Mouse (Mus musculus): ENCODE results near the gene Unc5c. TPM values are rescaled to one million over a fixed set of nuclear protein-coding genes. Genes with fewer than 3 reads are reported as not detected.

Gene Unc5c
- polyA plus RNA-seq, 1 experiment: not detected

GRCm38 (mm10) chr3:141724499-141724898, 259.5 kb downstream of the Unc5c start:
- no peak for TF ChIP-seq POLR2A (IDR thresholded peaks at IDR 0.05; ENCODE audit: borderline replicate concordance, low read depth, low read length)
- TF ChIP-seq CTCF (IDR thresholded peaks at IDR 0.05; ENCODE audit: low read depth, low read length): no peak
- H3K4me3 ChIP-seq (ENCODE audit: insufficient read depth, low read length): no peak overlapping the region
- no peaks in the 10 kb centered on the region for H3K4me1 ChIP-seq (ENCODE audit: control insufficient read depth, insufficient read depth, low read length)
- H3K27ac ChIP-seq (ENCODE audit: insufficient read depth, low read depth, low read length): no peak overlapping the region

- TF ChIP-seq POLR2A (IDR thresholded peaks at IDR 0.05; ENCODE audit: borderline replicate concordance, low read depth, low read length) (no peak), CTCF (IDR thresholded peaks at IDR 0.05; ENCODE audit: low read depth, low read length) (no peak)
- no peaks in the 10 kb centered on the region for H3K4me1 ChIP-seq (ENCODE audit: control insufficient read depth, insufficient read depth, low read length)
- H3K27ac ChIP-seq (ENCODE audit: insufficient read depth, low read depth, low read length): no peak overlapping the region
- no peak overlapping the region for H3K4me3 ChIP-seq (ENCODE audit: insufficient read depth, low read length)
Observed at GRCm38 (mm10) chr3:141725432-141725831, 260.4 kb downstream of the Unc5c start.

- no peak overlapping the region for H3K27ac ChIP-seq (ENCODE audit: insufficient read depth, low read depth, low read length)
- H3K4me3 ChIP-seq (ENCODE audit: insufficient read depth, low read length): no peak overlapping the region
- no peak for TF ChIP-seq CTCF (IDR thresholded peaks at IDR 0.05; ENCODE audit: low read depth, low read length)
- no peak for TF ChIP-seq POLR2A (IDR thresholded peaks at IDR 0.05; ENCODE audit: borderline replicate concordance, low read depth, low read length)
- H3K4me1 ChIP-seq (ENCODE audit: control insufficient read depth, insufficient read depth, low read length): no peaks in the 10 kb centered on the region
Observed at GRCm38 (mm10) chr3:141733844-141734243, 268.8 kb downstream of the Unc5c start.

DNA sequence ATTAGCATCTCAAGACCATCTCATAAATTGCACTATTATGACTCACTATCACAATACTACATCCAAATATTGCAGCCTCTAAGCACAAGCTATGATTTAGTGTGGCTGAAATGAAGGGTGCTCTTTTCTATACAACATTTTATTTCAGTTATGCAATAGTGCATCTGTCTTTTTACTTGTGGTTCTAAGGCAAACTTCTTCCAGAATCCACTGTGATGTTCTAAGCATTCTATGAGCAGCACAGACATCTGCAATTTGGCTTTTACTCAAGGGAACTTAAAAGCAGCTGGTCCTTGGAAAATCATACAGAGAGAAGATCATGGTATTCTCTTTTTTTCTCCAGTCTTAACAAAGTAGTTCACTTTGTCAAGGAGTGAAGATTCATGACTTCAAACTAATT, 270.3 kb downstream of the Unc5c start:
- no peak for TF ChIP-seq CTCF (IDR thresholded peaks at IDR 0.05; ENCODE audit: low read depth, low read length)
- TF ChIP-seq POLR2A (IDR thresholded peaks at IDR 0.05; ENCODE audit: borderline replicate concordance, low read depth, low read length): no peak
- Histone ChIP-seq H3K4me1 (ENCODE audit: control insufficient read depth, insufficient read depth, low read length) (no peaks in the 10 kb centered on the region), H3K4me3 (ENCODE audit: insufficient read depth, low read length) (no peak overlapping the region), H3K27ac (ENCODE audit: insufficient read depth, low read depth, low read length) (no peak overlapping the region)

- no peak overlapping the region for H3K27ac ChIP-seq (ENCODE audit: insufficient read depth, low read depth, low read length)
- TF ChIP-seq CTCF (IDR thresholded peaks at IDR 0.05; ENCODE audit: low read depth, low read length): no peak
- no peak for TF ChIP-seq POLR2A (IDR thresholded peaks at IDR 0.05; ENCODE audit: borderline replicate concordance, low read depth, low read length)
- H3K4me1 ChIP-seq (ENCODE audit: control insufficient read depth, insufficient read depth, low read length): no peaks in the 10 kb centered on the region
- H3K4me3 ChIP-seq (ENCODE audit: insufficient read depth, low read length): no peak overlapping the region
Observed at GRCm38 (mm10) chr3:141745322-141745721, 280.3 kb downstream of the Unc5c start.

DNA sequence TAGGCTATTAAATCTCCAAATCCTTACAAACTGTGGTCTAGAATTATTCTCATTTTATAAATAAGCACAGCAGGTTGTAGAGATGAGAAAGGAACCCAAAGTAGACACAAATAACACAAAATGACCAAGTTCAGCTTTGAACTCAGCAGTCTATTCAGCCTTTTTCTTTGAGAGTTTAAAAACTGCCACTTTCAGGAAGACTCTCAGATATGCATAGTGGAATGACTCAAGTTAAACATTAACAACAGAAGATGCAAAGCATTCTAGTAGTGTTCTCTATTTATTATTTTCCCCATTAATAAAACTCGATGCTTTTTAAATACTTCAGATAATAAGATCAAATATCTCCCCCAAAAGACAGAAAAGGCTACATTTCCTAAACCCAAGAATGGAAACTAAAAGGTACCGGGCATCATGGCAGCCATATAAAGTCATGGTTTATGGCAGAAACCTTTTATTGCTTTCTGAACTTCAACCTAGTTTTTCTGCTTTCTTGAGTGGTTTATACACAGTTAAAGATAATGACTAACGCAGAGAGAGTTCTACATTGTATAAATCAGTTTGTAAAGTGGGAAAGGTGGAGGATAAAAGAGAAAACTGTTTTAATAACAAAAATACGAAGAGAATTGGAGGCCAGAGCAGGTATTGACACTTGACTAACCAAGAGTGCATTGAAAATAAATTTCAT, 283.8 kb downstream of the Unc5c start:
- H3K4me3 ChIP-seq (ENCODE audit: insufficient read depth, low read length): no peak overlapping the region
- H3K4me1 ChIP-seq (ENCODE audit: control insufficient read depth, insufficient read depth, low read length): no peaks in the 10 kb centered on the region
- TF ChIP-seq CTCF (IDR thresholded peaks at IDR 0.05; ENCODE audit: low read depth, low read length) (no peak), POLR2A (IDR thresholded peaks at IDR 0.05; ENCODE audit: borderline replicate concordance, low read depth, low read length) (no peak)
- no peak overlapping the region for H3K27ac ChIP-seq (ENCODE audit: insufficient read depth, low read depth, low read length)

GRCm38 (mm10) chr3:141752172-141752571, 287.2 kb downstream of the Unc5c start:
- no peak overlapping the region for H3K27ac ChIP-seq (ENCODE audit: insufficient read depth, low read depth, low read length)
- TF ChIP-seq CTCF (IDR thresholded peaks at IDR 0.05; ENCODE audit: low read depth, low read length): no peak
- no peaks in the 10 kb centered on the region for H3K4me1 ChIP-seq (ENCODE audit: control insufficient read depth, insufficient read depth, low read length)
- H3K4me3 ChIP-seq (ENCODE audit: insufficient read depth, low read length): no peak overlapping the region

DNA sequence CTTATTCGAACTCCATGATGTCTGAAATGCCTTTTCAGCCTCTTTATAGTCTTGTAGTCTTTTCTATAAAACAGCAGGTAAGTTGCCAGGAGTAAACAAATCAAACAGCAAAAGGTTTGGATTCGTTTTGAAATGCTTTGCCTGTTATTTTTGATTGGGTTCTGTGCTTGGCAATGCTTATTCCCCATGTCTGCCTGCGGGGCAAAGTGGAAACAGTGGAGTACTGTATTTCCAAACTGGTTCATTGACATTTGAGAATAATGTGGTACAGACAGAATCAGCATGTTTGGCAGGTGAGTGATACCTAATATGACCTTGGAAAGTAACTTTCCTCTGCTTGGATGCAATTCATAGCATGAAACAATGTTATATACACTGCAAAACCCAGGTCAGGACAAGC, 292.2 kb downstream of the Unc5c start:
- Histone ChIP-seq H3K4me3 (ENCODE audit: insufficient read depth, low read length) (no peak overlapping the region), H3K27ac (ENCODE audit: insufficient read depth, low read depth, low read length) (no peak overlapping the region), H3K4me1 (ENCODE audit: control insufficient read depth, insufficient read depth, low read length) (no peaks in the 10 kb centered on the region)
- no peak for TF ChIP-seq CTCF (IDR thresholded peaks at IDR 0.05; ENCODE audit: low read depth, low read length)
- no peak for TF ChIP-seq POLR2A (IDR thresholded peaks at IDR 0.05; ENCODE audit: borderline replicate concordance, low read depth, low read length)

DNA sequence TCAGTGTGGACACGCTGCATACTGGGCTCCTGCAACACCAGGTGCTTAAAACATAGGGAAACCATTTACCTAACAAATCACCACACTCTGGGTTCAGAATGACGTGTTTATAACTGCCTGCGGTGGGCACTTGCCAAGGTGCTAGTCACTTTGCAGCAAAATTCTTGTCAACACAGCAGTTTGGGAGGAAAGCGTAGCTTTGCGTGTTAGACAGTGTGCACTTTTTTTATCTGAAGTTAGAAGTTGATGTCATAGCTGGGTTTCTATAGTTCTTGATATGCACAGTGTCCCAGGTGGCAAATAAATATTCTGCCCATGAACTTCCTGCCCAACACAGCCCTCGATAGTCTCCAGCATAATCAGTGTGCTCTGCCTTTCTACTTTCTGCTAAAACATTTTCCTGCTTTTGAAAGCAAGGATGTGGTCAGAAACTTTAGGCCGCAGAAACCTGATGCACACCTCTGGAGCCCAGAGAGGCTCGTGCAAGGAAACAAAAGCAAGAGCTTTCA, 313.4 kb downstream of the Unc5c start:
- TF ChIP-seq POLR2A (IDR thresholded peaks at IDR 0.05; ENCODE audit: borderline replicate concordance, low read depth, low read length): no peak
- TF ChIP-seq CTCF (IDR thresholded peaks at IDR 0.05; ENCODE audit: low read depth, low read length): no peak
- no peak overlapping the region for H3K27ac ChIP-seq (ENCODE audit: insufficient read depth, low read depth, low read length)
- no peaks in the 10 kb centered on the region for H3K4me1 ChIP-seq (ENCODE audit: control insufficient read depth, insufficient read depth, low read length)
- no peak overlapping the region for H3K4me3 ChIP-seq (ENCODE audit: insufficient read depth, low read length)

DNA sequence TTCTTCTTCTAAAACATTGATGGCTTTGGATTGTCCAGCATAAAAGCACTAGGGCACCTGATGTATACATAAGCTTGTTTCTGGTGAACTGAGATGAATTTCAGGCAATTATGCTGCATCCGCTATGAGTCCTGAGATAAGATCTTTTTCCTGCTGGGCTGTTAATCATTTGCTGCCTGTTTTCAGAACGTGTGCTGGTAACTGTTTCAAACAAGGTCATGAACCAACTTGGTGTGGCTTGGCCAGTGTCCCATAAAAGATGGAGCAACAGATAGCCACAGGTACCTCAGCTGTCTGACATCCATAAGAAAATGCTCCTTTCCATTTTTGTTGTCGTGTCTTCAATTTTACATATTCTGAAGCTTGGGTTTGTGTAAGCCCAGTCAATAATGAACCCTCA, 314.2 kb downstream of the Unc5c start:
- no peak overlapping the region for H3K4me3 ChIP-seq (ENCODE audit: insufficient read depth, low read length)
- no peak overlapping the region for H3K27ac ChIP-seq (ENCODE audit: insufficient read depth, low read depth, low read length)
- TF ChIP-seq CTCF (IDR thresholded peaks at IDR 0.05; ENCODE audit: low read depth, low read length) (no peak), POLR2A (IDR thresholded peaks at IDR 0.05; ENCODE audit: borderline replicate concordance, low read depth, low read length) (no peak)

More for the DNA sequence above, 314.2 kb downstream of the Unc5c start:
- no peaks in the 10 kb centered on the region for H3K4me1 ChIP-seq (ENCODE audit: control insufficient read depth, insufficient read depth, low read length)

Measured in bone marrow macrophage, adult 2 months (primary cell).